9 mouse cellular contexts compared by ENCODE assay signal in the genomic region with DNA sequence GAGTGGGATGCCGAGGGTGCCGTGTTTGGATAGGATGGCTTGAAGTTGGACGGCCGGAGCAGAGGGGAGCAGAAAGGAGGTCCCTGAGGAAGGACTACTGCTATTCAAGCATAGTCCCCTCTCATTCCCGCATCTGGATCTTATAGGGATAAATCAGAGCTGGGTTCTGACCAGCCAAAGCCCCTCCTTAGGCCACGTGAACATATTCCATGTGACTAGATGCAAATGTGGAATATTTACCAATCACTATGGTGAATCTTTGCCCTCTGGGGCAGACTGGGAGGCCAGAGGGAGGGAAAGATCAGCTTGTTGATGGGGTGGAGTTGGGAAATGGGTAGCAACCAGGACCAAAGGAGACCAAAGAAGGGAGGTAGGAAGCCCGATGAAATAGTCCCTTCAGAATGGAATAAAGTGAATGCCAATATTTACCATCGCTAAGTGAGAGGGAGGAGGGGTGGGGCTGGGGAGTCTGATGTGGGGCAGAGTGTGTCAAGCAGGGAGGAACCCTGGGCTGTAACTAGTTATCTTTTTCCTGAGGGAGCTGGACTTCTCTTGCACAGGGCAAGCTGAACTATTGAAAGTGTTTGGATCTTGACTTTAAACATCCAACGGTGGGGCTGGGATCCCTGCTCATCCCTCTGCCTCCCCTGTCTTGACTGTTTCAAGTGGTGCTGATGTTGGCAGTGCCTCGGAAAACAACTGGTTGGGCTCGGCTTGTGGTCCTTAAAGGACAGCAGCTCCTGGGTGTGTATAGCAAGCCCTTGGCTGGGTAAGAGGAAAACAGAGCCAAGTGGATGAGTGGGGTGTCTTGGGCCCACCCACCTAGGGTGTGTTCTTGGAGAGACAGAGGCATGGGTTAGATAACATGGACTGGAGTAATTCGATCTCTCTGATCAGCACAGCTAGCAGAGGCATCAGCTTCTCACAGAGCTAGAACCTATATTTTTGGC. TPM values are rescaled to one million over a fixed set of nuclear protein-coding genes. Genes with fewer than 3 reads are reported as not detected.
DNase-seq lines count a peak whose midpoint lies in the region; ATAC-seq lines count a peak whose summit lies in the region.
"Had no signal": no experiment of that assay in that cellular context is flagged by ENCODE, and none has a peak within 500 bp of the region (broad histone marks: within the 10 kb centered on the region; RNA-seq: fewer than 3 reads in every experiment).

No protein-coding gene starts in this region.

- H3K9me3 ChIP-seq in hindbrain, embryonic 11.5 days (ENCODE audit: control insufficient read depth, low read length), result no peaks in the 10 kb centered on the region
- no peaks in the 10 kb centered on the region for H3K9me3 ChIP-seq in hindbrain, embryonic 14.5 days (ENCODE audit: control insufficient read depth, low read length)
- H3K9me3 ChIP-seq in liver, embryonic 16.5 days (replicated peaks; ENCODE audit: control insufficient read depth, low read length), result no peaks in the 10 kb centered on the region

- no peak overlapping the region for H3K4me3 ChIP-seq in hindbrain, embryonic 11.5 days (ENCODE audit: low read depth, low read length)
- H3K4me3 ChIP-seq in hindbrain, embryonic 14.5 days (replicated peaks; ENCODE audit: low read length), result no peak overlapping the region
- H3K4me3 ChIP-seq in liver, embryonic 16.5 days (ENCODE audit: low read depth, low read length), result no peak overlapping the region

- no peaks in the 10 kb centered on the region for H3K4me1 ChIP-seq in hindbrain, embryonic 11.5 days (replicated peaks; ENCODE audit: control insufficient read depth, insufficient read depth, low read length)
- no peaks in the 10 kb centered on the region for H3K4me1 ChIP-seq in hindbrain, embryonic 14.5 days (replicated peaks; ENCODE audit: control insufficient read depth, insufficient read depth, low read length)
- peaks cover 5% of the 10 kb centered on the region; the same call in 1 of the 2 replicates for H3K4me1 ChIP-seq in liver, embryonic 16.5 days (ENCODE audit: control insufficient read depth, low read depth, low read length)

- no peak overlapping the region for H3K4me2 ChIP-seq in hindbrain, embryonic 11.5 days (replicated peaks; ENCODE audit: low read depth, low read length)
- no peak overlapping the region for H3K4me2 ChIP-seq in hindbrain, embryonic 14.5 days (replicated peaks)
- no peak overlapping the region for H3K4me2 ChIP-seq in liver, embryonic 16.5 days (ENCODE audit: low read depth, low read length)

- H3K27me3 ChIP-seq in hindbrain, embryonic 11.5 days (ENCODE audit: control insufficient read depth, insufficient read depth, low read length), result no peaks in the 10 kb centered on the region
- no peaks in the 10 kb centered on the region for H3K27me3 ChIP-seq in hindbrain, embryonic 14.5 days (ENCODE audit: control insufficient read depth, insufficient read depth, low read length)
- H3K27me3 ChIP-seq in liver, embryonic 16.5 days (ENCODE audit: control insufficient read depth, insufficient read depth, low read depth, low read length), result no peaks in the 10 kb centered on the region

- ATAC-seq in hindbrain, embryonic 11.5 days (ENCODE audit: low FRiP score), result no peak
- ATAC-seq in hindbrain, embryonic 14.5 days (ENCODE audit: low FRiP score), result no peak
- ATAC-seq in liver, embryonic 16.5 days (ENCODE audit: low read depth), result peak; percentile 44; the same call in 1 of the 2 replicates
- ATAC-seq in cerebellum, adult (ENCODE audit: insufficient number of reproducible peaks, low FRiP score, low TSS enrichment), result no peak

- 36% methylated on average over 12 of the region's 12 CpGs for WGBS in hindbrain, embryonic 11.5 days
- 42% methylated on average over 12 of the region's 12 CpGs for WGBS in hindbrain, embryonic 14.5 days
- WGBS in liver, embryonic 16.5 days (ENCODE audit: insufficient replicate concordance), result 38% methylated on average over 12 of the region's 12 CpGs

- H3K9ac ChIP-seq in hindbrain, embryonic 11.5 days (ENCODE audit: low read depth, low read length), result no peak overlapping the region
- H3K9ac ChIP-seq in hindbrain, embryonic 14.5 days, result no peak overlapping the region
- no peak overlapping the region for H3K9ac ChIP-seq in liver, embryonic 16.5 days (ENCODE audit: low read depth, low read length)

- H3K36me3 ChIP-seq in hindbrain, embryonic 11.5 days (ENCODE audit: control insufficient read depth, insufficient read depth, low read length), result no peaks in the 10 kb centered on the region
- no peaks in the 10 kb centered on the region for H3K36me3 ChIP-seq in hindbrain, embryonic 14.5 days (replicated peaks; ENCODE audit: control insufficient read depth, insufficient read depth)
- no peaks in the 10 kb centered on the region for H3K36me3 ChIP-seq in liver, embryonic 16.5 days (ENCODE audit: control insufficient read depth, insufficient read depth)

- peak; percentile 36 for DNase-seq in hindbrain, embryonic 11.5 days (ENCODE audit: low spot score)
- no peak for DNase-seq in hindbrain, embryonic 14.5 days (ENCODE audit: low spot score)
- DNase-seq in ZHBTc4 (ENCODE audit: low read depth, low spot score), result peak; percentile 84
- DNase-seq in heart, adult 9 months (ENCODE audit: low spot score in 2 of 2), result peak; percentile 60 to 65
- no peak for DNase-seq in retina, embryonic 14.5 days (ENCODE audit: low spot score)
- DNase-seq in frontal cortex, postnatal 14 days (ENCODE audit: low spot score in 2 of 2), result no peak

- H3K27ac ChIP-seq in hindbrain, embryonic 11.5 days (ENCODE audit: low read depth, low read length), result no peak overlapping the region
- no peak overlapping the region for H3K27ac ChIP-seq in hindbrain, embryonic 14.5 days
- H3K27ac ChIP-seq in liver, embryonic 16.5 days (ENCODE audit: low read length), result no peak overlapping the region

RNA-seq across cellular contexts. Expression of gene Itgb3, which starts 17.9 kb away (rescaled TPM):
- 1.3 and 1.4 TPM in 2 replicates for polyA plus RNA-seq in hindbrain, embryonic 11.5 days (2014; fragmentation: Nextera tagmentation; extraction: Ambion mirVana)
- 0.43 and 0.68 TPM in 2 replicates for polyA plus RNA-seq in hindbrain, embryonic 14.5 days (2014; fragmentation: Nextera tagmentation; extraction: Ambion mirVana)
- 13.8 and 16.0 TPM in 2 replicates for polyA plus RNA-seq in liver, embryonic 16.5 days (2015; fragmentation: Nextera tagmentation; extraction: Ambion mirVana)

RNA-seq across cellular contexts. Expression of gene Gm11639, which starts 59.8 kb away (rescaled TPM):
- polyA plus RNA-seq in hindbrain, embryonic 11.5 days (2014; fragmentation: Nextera tagmentation; extraction: Ambion mirVana), result not detected in 2 replicates
- 0.03 and 0.21 TPM in 2 replicates for polyA plus RNA-seq in hindbrain, embryonic 14.5 days (2014; fragmentation: Nextera tagmentation; extraction: Ambion mirVana)
- 0.05 and 0.06 TPM in 2 replicates for polyA plus RNA-seq in liver, embryonic 16.5 days (2015; fragmentation: Nextera tagmentation; extraction: Ambion mirVana)
- polyA plus RNA-seq: large intestine, adult 2 months had no signal

Comparison
In these comparisons a context has a peak if more than half of its experiments do, and no peak if none do; other contexts are left out.
1. DNase-seq: peak in hindbrain, embryonic 11.5 days (single experiment), ZHBTc4 (single experiment) and heart, adult 9 months (2 of 2); none in hindbrain, embryonic 14.5 days (single experiment), retina, embryonic 14.5 days (single experiment) and frontal cortex, postnatal 14 days (0 of 2).